Mouse (Mus musculus) thymus, postnatal 4 days (tissue): Measurements from ENCODE around the gene Ttc8.
A peak's percentile ranks its signal among the peaks of the same experiment; 100 is the strongest.

Experiments
- DNase-seq: peaks from one replicate; pipeline ENCODE4 v3.0.0; 2021

Ttc8 gene

DNA sequence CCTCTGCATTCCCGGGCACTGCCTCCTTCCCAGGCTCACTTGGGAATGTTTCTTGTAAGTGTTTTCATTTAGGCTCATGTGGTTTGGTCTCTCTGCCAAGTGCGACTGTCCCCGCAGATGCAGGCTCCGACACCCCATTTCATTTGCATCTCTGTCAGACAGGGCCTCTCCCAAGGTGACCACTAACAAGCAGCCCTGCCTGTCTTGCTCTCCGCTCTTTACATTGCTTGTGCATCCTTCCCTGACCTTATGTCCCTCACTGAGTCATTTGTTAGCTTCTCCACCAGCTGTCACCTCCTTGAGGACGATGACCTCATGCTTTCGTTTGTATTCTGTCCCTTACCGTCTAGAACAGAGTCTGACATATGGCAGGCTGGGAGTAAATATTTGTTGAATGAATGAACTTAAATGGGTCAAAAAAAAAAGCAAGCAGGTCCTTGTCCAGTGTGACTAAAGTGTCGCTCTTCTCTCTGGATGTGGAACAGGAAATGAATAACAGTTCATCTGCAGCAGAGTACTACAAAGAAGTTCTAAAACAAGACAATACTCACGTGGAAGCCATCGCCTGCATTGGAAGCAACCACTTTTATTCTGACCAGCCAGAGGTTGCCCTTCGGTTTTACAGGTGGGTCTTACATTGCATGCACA is 53.9 kb downstream of the Ttc8 start:
- DNase-seq: no peak

DNA sequence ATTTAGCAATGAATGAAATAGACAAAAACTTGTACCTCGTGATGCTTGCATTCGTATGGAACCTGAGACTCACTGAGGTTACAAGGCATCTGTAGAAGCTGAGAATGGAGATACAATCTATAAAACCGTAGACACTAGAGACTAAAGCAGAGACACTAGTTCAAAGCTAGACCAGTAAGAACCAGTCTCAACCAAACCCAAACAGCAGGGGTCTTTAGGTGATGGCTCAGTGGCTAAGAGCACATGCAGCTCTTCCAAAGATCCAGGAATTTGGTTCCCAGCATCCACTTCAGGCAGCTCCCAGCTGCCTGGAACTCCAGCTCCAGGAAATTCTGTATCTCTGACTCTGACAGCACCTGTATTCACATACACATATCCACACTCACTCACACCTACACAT is 60.7 kb downstream of the Ttc8 start:
- DNase-seq: no peak

- no peak for DNase-seq
These were observed 64.4 kb downstream of the Ttc8 start for GRCm38 (mm10) chr12:98984785-98985184.

DNA sequence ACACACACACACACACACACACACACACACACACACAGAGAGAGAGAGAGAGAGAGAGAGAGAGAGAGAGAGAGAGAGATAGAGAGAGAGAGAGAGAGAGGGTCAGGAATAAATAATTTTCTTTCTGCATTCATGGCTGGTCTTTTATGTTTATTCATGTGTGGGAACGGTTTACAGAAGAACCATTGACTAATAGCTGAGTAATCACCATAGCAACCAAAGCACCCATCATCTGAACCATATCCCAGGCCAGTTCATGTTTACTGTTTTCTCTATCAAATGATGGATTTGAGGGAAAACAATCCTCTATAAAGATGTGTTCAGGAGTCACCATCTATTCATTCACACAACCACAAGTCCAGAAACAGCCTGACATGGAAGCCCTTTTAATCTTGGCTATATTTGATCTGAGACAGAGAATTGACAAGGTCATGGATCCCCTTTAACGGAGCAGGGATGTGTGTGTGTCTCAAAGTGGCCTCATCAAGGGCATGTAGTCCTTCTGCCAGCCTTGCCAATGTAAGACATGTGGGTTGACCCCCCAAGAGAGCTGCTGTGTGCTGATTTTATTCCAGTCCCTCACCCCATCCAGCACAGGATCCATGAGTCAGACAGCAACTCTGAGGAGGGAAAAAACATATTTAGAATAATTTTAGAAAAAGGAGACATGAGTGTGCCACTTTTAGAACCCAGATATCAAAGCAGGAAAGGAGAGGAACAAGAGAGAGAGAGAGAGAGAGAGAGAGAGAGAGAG is 70.9 kb downstream of the Ttc8 start:
- DNase-seq: no peak

DNA sequence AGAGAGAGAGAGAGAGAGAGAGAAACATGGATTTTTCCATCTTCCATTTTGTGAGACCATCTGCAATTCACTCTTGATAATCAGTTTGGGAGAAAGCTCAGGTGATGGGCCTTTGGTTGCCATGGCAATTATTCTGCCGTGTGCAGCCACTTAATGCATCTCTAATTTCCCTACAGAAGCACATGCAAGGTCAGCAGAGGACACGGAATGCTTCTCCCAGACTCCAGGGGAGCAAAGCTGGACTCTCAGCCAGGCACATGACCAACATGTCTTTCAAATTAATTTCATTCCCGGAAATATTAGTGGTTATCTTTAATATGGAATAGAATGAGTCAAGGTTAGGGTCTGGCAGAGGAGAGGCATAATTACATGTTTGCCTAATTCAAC is 71.4 kb downstream of the Ttc8 start:
- no peak for DNase-seq

GRCm38 (mm10) chr12:98993736-98994135 is 73.4 kb downstream of the Ttc8 start:
- DNase-seq: no peak

- no peak for DNase-seq
These were observed 74.0 kb downstream of the Ttc8 start for GRCm38 (mm10) chr12:98994366-98994765.

DNA sequence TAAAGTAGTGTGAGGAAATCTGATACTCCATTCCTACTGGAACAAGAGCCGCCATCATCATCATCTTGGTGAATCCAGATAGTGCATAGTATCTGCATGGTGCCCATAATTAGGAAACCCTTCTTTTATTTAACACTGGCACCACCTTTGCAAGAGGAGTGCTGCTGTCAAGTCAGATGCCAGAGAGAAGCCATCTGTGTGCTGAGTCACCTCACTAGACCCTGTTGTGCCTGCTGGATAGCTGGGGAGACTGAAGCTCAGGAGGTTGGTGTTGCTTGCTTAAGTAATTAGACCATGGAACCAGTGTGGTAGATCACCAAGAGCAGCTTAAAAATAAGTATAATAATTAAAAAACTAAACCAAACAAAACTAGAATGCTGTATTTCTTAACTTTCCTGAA is 75.5 kb downstream of the Ttc8 start:
- DNase-seq: peak; percentile 22

DNA sequence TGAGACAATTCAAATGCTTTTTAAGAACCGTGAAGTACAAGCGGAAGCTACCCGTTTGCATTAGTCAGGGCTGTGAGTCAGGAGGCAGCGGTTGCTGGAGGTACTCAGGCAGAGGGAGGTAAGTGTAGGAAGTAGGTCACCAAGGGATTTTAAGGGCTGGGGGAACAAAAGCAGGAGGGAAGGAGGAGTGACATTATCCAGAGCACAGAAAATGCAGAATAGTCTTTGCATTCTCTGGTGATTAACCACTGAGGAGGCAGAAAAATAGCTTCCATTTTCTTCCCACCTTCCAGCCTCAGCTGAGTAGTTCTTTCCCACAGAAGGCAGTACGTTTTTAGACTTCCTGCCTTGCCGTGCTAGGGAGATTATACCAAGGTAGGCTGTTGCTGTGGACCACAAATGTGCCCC is 76.2 kb downstream of the Ttc8 start:
- DNase-seq: peak; percentile 52

DNA sequence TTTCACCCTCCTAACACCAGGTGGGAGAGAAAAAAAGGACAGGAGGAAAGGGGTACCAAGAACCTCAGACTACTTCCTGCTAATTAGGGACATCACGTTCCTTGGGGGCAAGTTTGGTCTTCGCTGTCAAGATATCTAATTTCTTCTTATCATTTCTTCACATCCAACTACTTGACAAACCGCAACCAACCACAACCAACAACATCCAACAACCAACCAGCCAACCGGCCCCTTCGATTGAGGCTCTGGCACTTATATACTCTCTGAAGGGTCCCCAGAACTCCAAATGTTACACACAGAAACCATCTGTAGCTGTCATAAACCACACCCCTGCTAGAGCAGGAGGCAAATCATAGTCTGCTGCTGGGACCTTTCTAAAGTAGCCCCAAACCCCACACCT is 76.7 kb downstream of the Ttc8 start:
- peak; percentile 29 for DNase-seq

- DNase-seq: peak; percentile 35
These were observed 78.5 kb downstream of the Ttc8 start for GRCm38 (mm10) chr12:98998662-98999428.

- DNase-seq: no peak
These were observed 79.9 kb downstream of the Ttc8 start for GRCm38 (mm10) chr12:99000310-99000709.

GRCm38 (mm10) chr12:99003046-99003445 is 82.7 kb downstream of the Ttc8 start:
- DNase-seq: no peak

DNA sequence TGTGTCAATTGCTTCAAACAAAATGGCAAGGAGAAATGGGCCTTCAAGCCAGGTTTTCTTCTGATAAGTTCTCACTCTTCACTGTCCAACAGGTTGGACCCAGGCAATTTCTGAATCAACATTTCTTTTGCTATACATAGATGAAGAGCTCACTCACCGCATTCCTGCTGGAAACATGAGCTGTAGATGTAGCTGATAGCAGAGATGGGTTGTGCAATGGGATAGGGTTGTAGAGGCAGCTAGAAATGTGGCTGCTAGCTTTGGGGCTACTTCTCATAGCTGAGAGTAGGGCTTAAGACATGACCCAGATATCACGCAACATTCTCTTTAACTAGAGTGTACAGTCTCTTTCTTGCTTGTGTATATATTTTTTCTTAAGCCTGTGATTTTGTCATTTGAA is 84.4 kb downstream of the Ttc8 start:
- no peak for DNase-seq

GRCm38 (mm10) chr12:99008786-99009185 is 88.4 kb downstream of the Ttc8 start:
- no peak for DNase-seq

GRCm38 (mm10) chr12:99009430-99009829 is 89.1 kb downstream of the Ttc8 start:
- DNase-seq: no peak

DNA sequence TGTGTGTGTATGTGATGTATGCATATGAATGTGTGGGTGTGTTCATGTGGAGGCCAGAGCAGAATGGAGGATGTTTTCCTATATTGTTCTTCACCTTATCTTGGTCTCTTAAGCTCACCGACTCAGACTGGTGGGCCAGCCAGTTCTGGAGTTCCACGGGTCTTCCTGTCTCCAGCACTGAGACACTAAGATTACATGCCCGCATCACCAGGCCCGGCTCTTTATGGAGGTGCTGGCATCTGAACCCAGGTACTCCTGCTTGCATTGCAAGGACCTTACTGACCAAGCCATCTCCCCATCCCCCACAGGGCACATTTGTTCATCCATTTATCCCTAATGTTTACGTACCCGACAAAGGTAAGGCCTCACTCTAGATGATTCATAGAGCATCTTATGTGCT is 89.7 kb downstream of the Ttc8 start:
- DNase-seq: no peak

- no peak for DNase-seq
These were observed 90.9 kb downstream of the Ttc8 start for GRCm38 (mm10) chr12:99011161-99011861.

GRCm38 (mm10) chr12:99015870-99016269 is 95.5 kb downstream of the Ttc8 start:
- DNase-seq: no peak

- DNase-seq: no peak
These were observed 104.1 kb downstream of the Ttc8 start for GRCm38 (mm10) chr12:99024430-99024960.

DNA sequence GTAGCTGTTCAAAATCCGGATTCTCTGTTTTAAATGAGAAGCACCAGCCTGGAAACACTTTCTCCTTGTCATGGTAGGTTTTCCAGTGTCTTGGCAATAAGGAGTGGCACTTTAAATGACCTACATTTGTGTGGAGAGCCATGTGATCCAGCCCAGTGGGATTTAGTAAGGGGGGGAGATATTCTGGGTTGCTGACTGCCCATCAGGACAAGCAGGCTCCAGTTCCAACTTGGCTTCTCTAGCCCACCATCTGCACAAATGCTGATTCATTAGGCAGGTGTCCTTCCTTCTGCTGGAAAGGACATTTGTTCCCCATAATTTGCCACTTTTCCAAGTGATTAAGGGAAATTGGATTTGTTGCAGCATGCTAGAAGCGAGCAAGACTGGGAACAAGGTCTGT is 105.9 kb downstream of the Ttc8 start:
- no peak for DNase-seq

DNA sequence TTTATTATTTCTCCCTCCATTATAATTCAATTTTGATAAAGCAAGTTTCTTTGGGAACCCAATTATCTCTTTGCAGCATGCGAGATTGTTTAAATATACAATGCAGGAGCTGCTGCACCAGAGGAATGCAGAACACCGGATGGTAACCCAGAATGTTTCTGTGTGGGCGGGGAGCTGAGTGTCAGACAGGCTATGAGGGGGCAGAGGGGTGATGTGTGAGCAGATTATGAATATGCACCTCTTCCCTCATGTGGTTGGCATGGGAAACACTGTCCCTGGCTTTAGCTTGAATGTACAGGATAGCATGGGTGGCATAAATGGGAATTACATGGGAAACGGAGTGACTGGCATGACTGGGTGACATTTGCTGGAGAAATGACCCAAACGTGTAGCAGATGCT is 108.3 kb downstream of the Ttc8 start:
- DNase-seq: peak; percentile 8

- DNase-seq: no peak
These were observed 109.6 kb downstream of the Ttc8 start for GRCm38 (mm10) chr12:99030022-99030421.
